Mouse (Mus musculus) embryonic facial prominence, embryonic 11.5 days (tissue): Measurements from ENCODE around the gene Btbd35f14. TPM values are rescaled to one million over a fixed set of nuclear protein-coding genes. Genes with fewer than 3 reads are reported as not detected.
"Not testable (repeated sequence)": the region's sequence is repeated elsewhere in the genome, so short reads cannot be mapped to it uniquely, and the experiment has no call there.

ENCODE experiments used
- ATAC-seq: fragments of 200-750 bp; cut with Nextera tagmentation; replicated peaks from 2 replicates; pipeline ENCODE4 v1.8.0; 2017; ENCODE audit warnings: low read depth; ENCODE audit not compliant: insufficient number of reproducible peaks, low FRiP score, low TSS enrichment
- DNase-seq: peaks from one replicate; pipeline ENCODE4 v3.0.0-alpha.2; 2015; ENCODE audit warnings: low spot score
- H3K27ac ChIP-seq: fragments of 300-500 bp; sonication (generic); replicated peaks from 2 replicates; pipeline ENCODE4 v1.5.1; 2014; ENCODE audit warnings: mild to moderate bottlenecking, low read depth, low read length, control low read depth
- H3K27me3 ChIP-seq: fragments of 300-500 bp; sonication (generic); 2 replicates; pipeline ENCODE4 v1.6.1; 2014; ENCODE audit warnings: mild to moderate bottlenecking, low read length, moderate library complexity, mixed read lengths; ENCODE audit not compliant: control insufficient read depth, insufficient read depth
- H3K36me3 ChIP-seq: fragments of 300-500 bp; sonication (generic); replicated peaks from 2 replicates; pipeline ENCODE4 v1.6.1; 2014; ENCODE audit warnings: low read depth, mild to moderate bottlenecking, low read length, moderate library complexity, mixed read lengths; ENCODE audit not compliant: control insufficient read depth, insufficient read depth
- H3K4me1 ChIP-seq: fragments of 300-500 bp; sonication (generic); 2 replicates; pipeline ENCODE4 v1.6.1; 2014; ENCODE audit warnings: low read length, mixed read lengths; ENCODE audit not compliant: control insufficient read depth, insufficient read depth
- H3K4me2 ChIP-seq: fragments of 300-500 bp; sonication (generic); 2 replicates; pipeline ENCODE4 v1.6.1; 2014; ENCODE audit warnings: low read depth, mild to moderate bottlenecking, control low read depth, low read length, moderate library complexity
- H3K4me3 ChIP-seq: fragments of 300-500 bp; sonication (generic); 2 replicates; pipeline ENCODE4 v1.5.1; 2014; ENCODE audit warnings: low read depth, low read length, control low read depth
- H3K9ac ChIP-seq: fragments of 300-500 bp; sonication (generic); replicated peaks from 2 replicates; pipeline ENCODE4 v1.6.1; 2014; ENCODE audit warnings: mild to moderate bottlenecking, control low read depth, low read length
- H3K9me3 ChIP-seq: fragments of 300-500 bp; sonication (generic); replicated peaks from 2 replicates; pipeline ENCODE4 v1.6.1; 2016; ENCODE audit warnings: mild to moderate bottlenecking, low read length, inconsistent platforms, mixed read lengths; ENCODE audit not compliant: control insufficient read depth
- WGBS: fragments of 180-500 bp; shearing (Covaris S2); extraction: QIAGEN DNeasy Blood & Tissue Kit; methylation state at CpG from one replicate; pipeline ENCODE4 v1.1.7; 2014; 5-methylcytosine and 5-hydroxymethylcytosine counted together
- polyA plus RNA-seq: library from polyadenylated mRNA; unstranded; fragments of >200 nt; fragmentation: Nextera tagmentation; extraction: Ambion mirVana; gene quantifications from 2 replicates; pipeline ENCODE4 v1.2.1, GENCODE M21; 2014

Btbd35f14 gene
- polyA plus RNA-seq: not detected in 2 replicates

DNA sequence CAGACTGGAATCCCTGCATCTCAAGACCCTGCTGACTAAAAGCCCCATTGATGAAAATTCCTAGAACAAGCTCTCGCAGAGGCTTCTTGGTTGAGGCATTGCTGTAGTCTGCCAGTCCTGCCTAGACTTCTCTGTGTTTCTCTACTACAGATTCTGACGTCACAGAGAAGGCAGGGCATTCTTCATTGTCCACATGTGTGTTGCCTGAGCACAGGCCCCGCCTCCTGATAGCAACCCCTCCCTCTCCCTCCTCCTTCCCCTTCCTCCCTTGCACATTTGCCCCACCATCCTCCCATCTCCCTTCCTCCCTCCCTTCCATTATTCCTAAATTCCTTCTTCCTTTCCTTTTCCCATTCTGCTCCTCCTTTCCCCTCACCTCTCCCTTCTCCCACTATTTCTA is at the start of gene Btbd35f14:
Gene Btbd35f14, minus strand, starts transcription at position 101 of the 400 bp plus-strand sequence.
- no CpG with 5 or more reads among the region's 3 CpGs for WGBS
- not testable (repeated sequence) for H3K4me1 ChIP-seq, H3K9me3 ChIP-seq, H3K27me3 ChIP-seq, ATAC-seq, H3K36me3 ChIP-seq, H3K4me3 ChIP-seq, H3K27ac ChIP-seq, H3K9ac ChIP-seq, DNase-seq, H3K4me2 ChIP-seq

DNA sequence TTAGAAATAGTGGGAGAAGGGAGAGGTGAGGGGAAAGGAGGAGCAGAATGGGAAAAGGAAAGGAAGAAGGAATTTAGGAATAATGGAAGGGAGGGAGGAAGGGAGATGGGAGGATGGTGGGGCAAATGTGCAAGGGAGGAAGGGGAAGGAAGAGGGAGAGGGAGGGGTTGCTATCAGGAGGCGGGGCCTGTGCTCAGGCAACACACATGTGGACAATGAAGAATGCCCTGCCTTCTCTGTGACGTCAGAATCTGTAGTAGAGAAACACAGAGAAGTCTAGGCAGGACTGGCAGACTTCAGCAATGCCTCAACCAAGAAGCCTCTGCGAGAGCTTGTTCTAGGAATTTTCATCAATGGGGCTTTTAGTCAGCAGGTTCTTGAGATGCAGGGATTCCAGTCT is 45.3 kb downstream of the Btbd35f14 start, which contains the start of gene Btbd35f13:
Gene Btbd35f13, plus strand, starts transcription at position 301 of the 400 bp plus-strand sequence.
- not testable (repeated sequence) for ATAC-seq, DNase-seq, H3K27ac ChIP-seq, H3K27me3 ChIP-seq, H3K36me3 ChIP-seq, H3K4me2 ChIP-seq, H3K9ac ChIP-seq, H3K9me3 ChIP-seq, H3K4me3 ChIP-seq, H3K4me1 ChIP-seq
- WGBS: 88% methylated on average over 2 of the region's 3 CpGs

Other genes starting within 250 kb of the Btbd35f14 start
- not detected in 2 replicates for gene Btbd35f15, start 125.0 kb downstream of the Btbd35f14 start, polyA plus RNA-seq
- gene Btbd35f13, start 45.2 kb downstream of the Btbd35f14 start, polyA plus RNA-seq: not detected in 2 replicates